Mouse (Mus musculus) gastrocnemius, postnatal 25 days (tissue): ENCODE results near the gene Wdr89. TPM values are rescaled to one million over a fixed set of nuclear protein-coding genes. Genes with fewer than 3 reads are reported as not detected.

ENCODE experiments used
- DNase-seq: peaks from one replicate; pipeline ENCODE4 v3.0.0; 2022
- total RNA-seq, 2 experiments: library from RNA; stranded (reverse); gene quantifications; 1 replicate in 1 of 2; 2 replicates in 1 of 2; pipeline ENCODE4 v1.2.3; 2021

Gene Wdr89
- total RNA-seq, 2 experiments from 2014 or later: 1.6 to 1.7 TPM

- no peak for DNase-seq
Observed at GRCm38 (mm10) chr12:75615556-75615955, 53.8 kb downstream of the Wdr89 start.

GRCm38 (mm10) chr12:75612711-75613110 lies 56.6 kb downstream of the Wdr89 start:
- DNase-seq: no peak

GRCm38 (mm10) chr12:75599490-75599889 lies 69.8 kb downstream of the Wdr89 start:
- no peak for DNase-seq

- no peak for DNase-seq
Observed at GRCm38 (mm10) chr12:75598988-75599387, 70.3 kb downstream of the Wdr89 start.

GRCm38 (mm10) chr12:75597707-75598106 lies 71.6 kb downstream of the Wdr89 start:
- DNase-seq: no peak

GRCm38 (mm10) chr12:75596154-75597002 lies 73.0 kb downstream of the Wdr89 start, which contains the start of gene Ppp2r5e:
Gene Ppp2r5e (minus strand): TSS chr12:75596245.
- peak; percentile 100 for DNase-seq

- DNase-seq: peak; percentile 9
Observed at GRCm38 (mm10) chr12:75595291-75596153, 73.8 kb downstream of the Wdr89 start.

GRCm38 (mm10) chr12:75594404-75594803 lies 74.9 kb downstream of the Wdr89 start:
- no peak for DNase-seq

GRCm38 (mm10) chr12:75593817-75594216 lies 75.5 kb downstream of the Wdr89 start:
- no peak for DNase-seq

GRCm38 (mm10) chr12:75587501-75587900 lies 81.8 kb downstream of the Wdr89 start:
- DNase-seq: no peak

GRCm38 (mm10) chr12:75583776-75584175 lies 85.6 kb downstream of the Wdr89 start:
- DNase-seq: no peak

Other genes with a start within 250 kb of the Wdr89 start
- 10 to 100 TPM; 25.3 to 26.7 TPM for gene Ppp2r5e, start 73.3 kb downstream of the Wdr89 start, total RNA-seq
- gene Sgpp1, start 66.2 kb upstream of the Wdr89 start, total RNA-seq: 10 to 100 TPM; 12.3 to 12.9 TPM
- gene Syne2, start 148.6 kb upstream of the Wdr89 start, total RNA-seq: 10 to 100 TPM; 13.2 to 13.5 TPM